Mouse (Mus musculus) midbrain, postnatal 0 days (tissue): ENCODE measurements around the gene Olig1. TPM values are rescaled to one million over a fixed set of nuclear protein-coding genes. Genes with fewer than 3 reads are reported as not detected.
A peak's percentile ranks its signal among the peaks of the same experiment; 100 is the strongest.

Experiments
- ATAC-seq: fragments of 200-750 bp; cut with Nextera tagmentation; 2 replicates; pipeline ENCODE4 v1.8.0; 2017; ENCODE audit warnings: moderate number of reproducible peaks, mild to moderate bottlenecking, moderate TSS enrichment, moderate library complexity; ENCODE audit not compliant: low FRiP score
- DNase-seq: peaks from one replicate; pipeline ENCODE4 v3.0.0-alpha.2; 2015; ENCODE audit warnings: low spot score
- H3K27ac ChIP-seq: fragments of 300-500 bp; sonication (generic); 2 replicates; pipeline ENCODE4 v1.5.1; 2014; ENCODE audit warnings: low read depth, mild to moderate bottlenecking, low read length, mixed read lengths
- H3K27me3 ChIP-seq: fragments of 300-500 bp; sonication (generic); 2 replicates; pipeline ENCODE4 v1.6.1; 2014; ENCODE audit warnings: low read length, control low read depth, mixed read lengths; ENCODE audit not compliant: insufficient read depth
- H3K36me3 ChIP-seq: fragments of 300-500 bp; sonication (generic); 2 replicates; pipeline ENCODE4 v1.6.1; 2014; ENCODE audit warnings: low read length, control low read depth, mixed read lengths; ENCODE audit not compliant: insufficient read depth
- H3K4me1 ChIP-seq: fragments of 300-500 bp; sonication (generic); 2 replicates; pipeline ENCODE4 v1.6.1; 2014; ENCODE audit warnings: mild to moderate bottlenecking, control low read depth, antibody characterized with exemption, low read length, mixed read lengths; ENCODE audit not compliant: insufficient read depth
- H3K4me2 ChIP-seq: fragments of 300-500 bp; sonication (generic); 2 replicates; pipeline ENCODE4 v1.6.1; 2014; ENCODE audit warnings: low read depth, mild to moderate bottlenecking, low read length, mixed read lengths; ENCODE audit not compliant: poor library complexity, severe bottlenecking
- H3K4me3 ChIP-seq: fragments of 300-500 bp; sonication (generic); 2 replicates; pipeline ENCODE4 v1.5.1; 2014; ENCODE audit warnings: low read depth, mild to moderate bottlenecking, low read length, moderate library complexity
- H3K9ac ChIP-seq: fragments of 300-500 bp; sonication (generic); replicated peaks from 2 replicates; pipeline ENCODE4 v1.6.1; 2014; ENCODE audit warnings: mild to moderate bottlenecking, low read length, moderate library complexity, mixed read lengths; ENCODE audit not compliant: poor library complexity, severe bottlenecking
- H3K9me3 ChIP-seq: fragments of 300-500 bp; sonication (generic); 2 replicates; pipeline ENCODE4 v1.6.1; 2016; ENCODE audit warnings: low read length, control low read depth
- CTCF ChIP-seq: IDR thresholded peaks from 2 replicates; pipeline ENCODE4 v1.5.1; 2016; ENCODE audit warnings: antibody characterized with exemption, mild to moderate bottlenecking
- WGBS: fragments of 180-500 bp; shearing (Covaris S2); extraction: QIAGEN DNeasy Blood & Tissue Kit; methylation state at CpG from one replicate; pipeline ENCODE4 v1.1.7; 2014; 5-methylcytosine and 5-hydroxymethylcytosine counted together
- polyA plus RNA-seq: library from polyadenylated mRNA; unstranded; fragments of >200 nt; fragmentation: Nextera tagmentation; extraction: Ambion mirVana; gene quantifications from 2 replicates; pipeline ENCODE4 v1.2.1, GENCODE M21; 2015
- total RNA-seq: library from RNA; depleted of rRNA; stranded (reverse); fragments of >200 nt; gene quantifications from 2 replicates; pipeline ENCODE4 v1.2.3, GENCODE M21; 2014

Gene Olig1
- total and polyA plus RNA-seq, 2 experiments from 2014 or later = 167 to 196 TPM

- Histone ChIP-seq H3K27me3 (peaks cover 43% of the 10 kb centered on the region), H3K9me3 (no peaks in the 10 kb centered on the region), H3K4me1 (peaks cover 2% of the 10 kb centered on the region; the same call in 1 of the 2 replicates), H3K4me3 (peak overlapping the region; percentile 15; the same call in 1 of the 2 replicates), H3K36me3 (no peaks in the 10 kb centered on the region), H3K27ac (0 out of 2 replicates have a peak overlapping the region, but pooled peaks have one; percentile 21), H3K9ac (no peak overlapping the region), H3K4me2 (peak overlapping the region; percentile 29)
- DNase-seq (peak; percentile 53), ATAC-seq (no peak)
- TF ChIP-seq CTCF = no peak
- WGBS = 8% methylated on average over 16 of the region's 16 CpGs
Observed at GRCm38 (mm10) chr16:91300641-91301441, 31.3 kb downstream of the Olig1 start.

GRCm38 (mm10) chr16:91301454-91301853, 31.9 kb downstream of the Olig1 start:
- H3K4me2 ChIP-seq = peak overlapping the region; percentile 29
- H3K4me3 ChIP-seq = peak overlapping the region; percentile 15
- H3K9ac ChIP-seq = no peak overlapping the region
- ATAC-seq (no peak), DNase-seq (peak; percentile 35)
- no peak overlapping the region for H3K27ac ChIP-seq
- H3K27me3 ChIP-seq = peaks cover 43% of the 10 kb centered on the region
- no peaks in the 10 kb centered on the region for H3K9me3 ChIP-seq
- H3K4me1 ChIP-seq = peaks cover 2% of the 10 kb centered on the region; the same call in 1 of the 2 replicates
- H3K36me3 ChIP-seq = no peaks in the 10 kb centered on the region
- WGBS = 8% methylated on average over 18 of the region's 18 CpGs
- no peak for TF ChIP-seq CTCF

GRCm38 (mm10) chr16:91303776-91304709, 34.5 kb downstream of the Olig1 start:
- TF ChIP-seq CTCF = no peak
- H3K9me3 ChIP-seq = no peaks in the 10 kb centered on the region
- H3K27ac ChIP-seq = peak overlapping the region; percentile 47
- H3K4me2 ChIP-seq = no peak overlapping the region
- H3K4me3 ChIP-seq = no peak overlapping the region
- DNase-seq = peak; percentile 88
- H3K27me3 ChIP-seq = peaks cover 55% of the 10 kb centered on the region
- no peaks in the 10 kb centered on the region for H3K36me3 ChIP-seq
- WGBS = 41% methylated on average over 26 of the region's 26 CpGs
- H3K9ac ChIP-seq = no peak overlapping the region
- peak; percentile 74 for ATAC-seq
- H3K4me1 ChIP-seq = peaks cover 2% of the 10 kb centered on the region; the same call in 1 of the 2 replicates

GRCm38 (mm10) chr16:91305512-91306111, 36.0 kb downstream of the Olig1 start:
- Histone ChIP-seq H3K27me3 (peaks cover 41% of the 10 kb centered on the region), H3K4me1 (peaks cover 2% of the 10 kb centered on the region; the same call in 1 of the 2 replicates)

GRCm38 (mm10) chr16:91309872-91310271, 40.3 kb downstream of the Olig1 start:
- Histone ChIP-seq H3K4me3 (no peak overlapping the region), H3K4me2 (no peak overlapping the region), H3K9ac (no peak overlapping the region), H3K4me1 (0 out of 2 replicates have a peak, but pooled peaks cover 2% of the 10 kb centered on the region), H3K9me3 (no peaks in the 10 kb centered on the region), H3K36me3 (no peaks in the 10 kb centered on the region), H3K27me3 (peaks cover 20% of the 10 kb centered on the region), H3K27ac (no peak overlapping the region)
- TF ChIP-seq CTCF = no peak
- 23% methylated on average over 3 of the region's 3 CpGs for WGBS
- DNase-seq (no peak), ATAC-seq (no peak)

More at GRCm38 (mm10) chr16:91305512-91306111, 36.0 kb downstream of the Olig1 start:
- H3K4me2 ChIP-seq = no peak overlapping the region
- H3K4me3 ChIP-seq = no peak overlapping the region
- no peak overlapping the region for H3K9ac ChIP-seq
- no peak for TF ChIP-seq CTCF
- no peaks in the 10 kb centered on the region for H3K9me3 ChIP-seq
- no peak overlapping the region for H3K27ac ChIP-seq
- 41% methylated on average over 16 of the region's 16 CpGs for WGBS
- ATAC-seq (peak; percentile 60), DNase-seq (peak; percentile 65)
- no peaks in the 10 kb centered on the region for H3K36me3 ChIP-seq
